Comparison of ENCODE assay signal across 17 mouse cellular contexts in the genomic region with DNA sequence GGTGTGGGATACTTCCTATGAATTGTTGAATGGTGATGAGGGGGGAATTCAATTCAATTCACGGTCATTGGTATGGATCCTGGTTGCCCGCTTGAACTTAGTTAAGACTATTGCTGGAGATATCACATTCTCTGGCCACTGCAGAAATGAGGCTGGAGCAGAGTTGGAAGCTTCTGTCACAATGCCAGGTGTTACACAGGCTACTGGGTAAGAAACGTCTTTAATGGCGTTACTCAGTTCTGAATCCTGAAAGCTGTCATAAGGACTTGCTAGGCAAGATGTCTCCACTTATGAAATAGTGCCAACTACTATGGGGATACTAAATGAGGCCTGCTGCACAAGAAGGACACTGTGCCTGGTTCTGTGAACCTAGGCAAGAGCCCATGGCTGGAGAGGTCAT.
"Had no signal": no experiment of that assay in that cellular context is flagged by ENCODE, and none has a peak within 500 bp of the region (broad histone marks: within the 10 kb centered on the region; RNA-seq: fewer than 3 reads in every experiment).

No protein-coding gene starts in this region.

- H3K4me2 ChIP-seq: lung, embryonic 15.5 days; midbrain, embryonic 12.5 days; neural tube, embryonic 12.5 days; stomach, embryonic 15.5 days had no signal

- H3K9ac ChIP-seq: liver, postnatal 0 days; lung, embryonic 15.5 days; midbrain, embryonic 12.5 days; neural tube, embryonic 12.5 days; stomach, embryonic 15.5 days had no signal

- H3K36me3 ChIP-seq: stomach, embryonic 15.5 days had no signal

- H3K27me3 ChIP-seq: lung, embryonic 15.5 days; megakaryocyte, embryonic 14.5 days; midbrain, embryonic 12.5 days; neural tube, embryonic 12.5 days; stomach, embryonic 15.5 days had no signal

- H3K4me1 ChIP-seq: lung, embryonic 15.5 days; megakaryocyte, embryonic 14.5 days; midbrain, embryonic 12.5 days; neural tube, embryonic 12.5 days; stomach, embryonic 15.5 days had no signal

- DNase-seq: liver, postnatal 0 days; lung, adult 2 months; lung, postnatal 14 days; lung, postnatal 36 days; midbrain, embryonic 14.5 days; right cerebral cortex, postnatal 14 days; thymus, adult 2 months; thymus, postnatal 25 days; thymus, postnatal 4 days had no signal

- H3K27ac ChIP-seq: lung, embryonic 15.5 days; macrophage; midbrain, embryonic 12.5 days; neural tube, embryonic 12.5 days; stomach, embryonic 15.5 days; stomach, postnatal 0 days had no signal

- ATAC-seq: liver, postnatal 0 days; lung, postnatal 0 days had no signal

- H3K4me3 ChIP-seq: lung, embryonic 15.5 days; megakaryocyte, embryonic 14.5 days; midbrain, embryonic 12.5 days; neural tube, embryonic 12.5 days; stomach, embryonic 15.5 days had no signal

- H3K9me3 ChIP-seq: lung, embryonic 15.5 days; megakaryocyte, embryonic 14.5 days; neural tube, embryonic 12.5 days; stomach, embryonic 15.5 days had no signal
